Mouse (Mus musculus) adrenal gland, postnatal 4 days (tissue): ENCODE measurements around the gene Reep6. TPM values are rescaled to one million over a fixed set of nuclear protein-coding genes. Genes with fewer than 3 reads are reported as not detected.

Experiments
- DNase-seq, 2 experiments: peaks; one replicate each; pipeline ENCODE4 v3.0.0; 2021 to 2022; ENCODE audit warnings: low spot score in 2 of 2, mixed read lengths in 2 of 2
- long read RNA-seq, 2 experiments: library from polyadenylated mRNA; stranded (forward); transcript quantifications; one replicate each; pipeline ENCODE4 v2.0.0; 2021
- total RNA-seq, 2 experiments: library from RNA; stranded (reverse); gene quantifications; 2 replicates each; pipeline ENCODE4 v1.2.3; 2021

Gene Reep6
- 10 to 100 TPM; 13.1 to 26.7 TPM for total RNA-seq
- long read RNA-seq, experiment 1, transcript Reep6-203 (5 exons, 2,127 nt) = major isoform, 22 of 35 reads
- long read RNA-seq, experiment 1, partial matches to known transcripts = 11 of 35 reads
- long read RNA-seq, experiment 1, other reads (novel, unspliced or antisense) = 1 of 35 reads
- long read RNA-seq, experiment 2, transcript Reep6-203 (5 exons, 2,127 nt) = major isoform, 11 of 15 reads
- long read RNA-seq, experiment 2, partial matches to known transcripts = 3 of 15 reads
- long read RNA-seq, experiment 2, other reads (novel, unspliced or antisense) = 1 of 15 reads

- peak; percentile 96 to 97 for DNase-seq
Measured at GRCm38 (mm10) chr10:80329273-80330081, at the start of gene Reep6, which contains the start of gene Pcsk4. Gene Reep6, plus strand, starts transcription at chr10:80329953. Gene Pcsk4, minus strand, starts transcription at chr10:80329498.

GRCm38 (mm10) chr10:80281304-80281703, 48.4 kb upstream of the Reep6 start:
- DNase-seq = no peak

DNA sequence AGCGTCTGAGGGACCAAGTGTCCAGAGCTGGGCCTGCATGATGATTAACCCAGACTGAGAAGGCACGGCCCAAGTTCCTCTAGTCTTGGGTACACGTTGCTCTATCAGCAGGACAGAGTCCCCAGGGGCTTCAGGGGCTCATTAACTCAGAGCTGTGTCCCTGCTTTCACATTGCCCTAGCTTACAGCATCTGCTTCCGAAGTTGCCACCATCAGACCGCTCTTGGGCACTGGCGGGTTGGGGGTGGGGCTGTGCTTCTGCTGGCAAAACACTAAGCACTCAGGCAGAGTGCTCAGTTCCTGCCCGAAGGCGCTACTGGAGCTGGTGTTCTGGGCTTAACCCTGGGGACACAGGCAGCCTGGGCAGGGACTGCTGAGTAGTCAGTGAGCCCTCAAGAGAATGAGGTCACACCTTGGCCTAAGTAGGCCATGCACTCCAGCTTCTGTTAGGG, 47.8 kb upstream of the Reep6 start:
- DNase-seq = no peak

- no peak for DNase-seq
Measured at GRCm38 (mm10) chr10:80282481-80283441, 47.0 kb upstream of the Reep6 start.

- no peak for DNase-seq
Measured at GRCm38 (mm10) chr10:80285222-80286070, 44.3 kb upstream of the Reep6 start.

DNA sequence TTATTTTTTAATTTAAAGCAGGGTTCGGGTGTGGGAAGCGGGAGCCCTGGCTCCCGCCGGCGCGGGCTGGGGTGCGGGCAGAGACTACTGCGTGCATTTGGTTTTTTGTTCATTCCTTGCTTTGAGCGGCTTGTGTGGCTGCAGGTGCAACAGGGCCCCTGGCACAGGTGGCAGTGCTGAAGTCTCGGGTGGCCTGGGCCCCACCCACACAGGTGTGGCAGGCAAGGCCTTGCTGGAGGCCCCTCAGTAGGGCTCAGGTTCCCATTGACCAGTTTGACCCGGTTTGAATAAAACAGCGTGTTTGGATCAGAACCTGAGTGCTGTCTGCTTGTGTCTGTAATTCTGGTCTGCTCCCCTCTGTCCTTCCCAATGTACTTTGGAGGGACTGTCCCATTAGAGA, 41.7 kb upstream of the Reep6 start:
- no peak for DNase-seq

DNA sequence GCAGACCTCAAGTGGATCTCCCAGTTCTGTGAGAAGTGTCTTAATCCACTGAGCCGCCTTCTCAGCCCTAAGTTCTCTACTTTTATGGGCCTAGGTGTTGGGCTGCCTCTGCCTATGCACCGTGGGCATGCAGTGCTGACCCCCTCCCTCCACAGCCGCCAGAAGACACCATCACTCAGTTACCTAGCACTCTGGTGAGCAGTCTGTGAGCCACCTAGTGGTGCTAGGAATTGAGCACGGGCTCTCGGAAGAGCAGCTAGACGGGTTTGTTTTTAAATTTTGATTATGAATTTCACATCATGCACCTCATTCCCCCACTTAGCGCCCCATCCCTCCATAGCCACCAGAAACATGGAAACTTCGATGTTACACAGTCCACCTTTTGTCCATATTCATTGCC, 41.1 kb upstream of the Reep6 start:
- DNase-seq = no peak

DNA sequence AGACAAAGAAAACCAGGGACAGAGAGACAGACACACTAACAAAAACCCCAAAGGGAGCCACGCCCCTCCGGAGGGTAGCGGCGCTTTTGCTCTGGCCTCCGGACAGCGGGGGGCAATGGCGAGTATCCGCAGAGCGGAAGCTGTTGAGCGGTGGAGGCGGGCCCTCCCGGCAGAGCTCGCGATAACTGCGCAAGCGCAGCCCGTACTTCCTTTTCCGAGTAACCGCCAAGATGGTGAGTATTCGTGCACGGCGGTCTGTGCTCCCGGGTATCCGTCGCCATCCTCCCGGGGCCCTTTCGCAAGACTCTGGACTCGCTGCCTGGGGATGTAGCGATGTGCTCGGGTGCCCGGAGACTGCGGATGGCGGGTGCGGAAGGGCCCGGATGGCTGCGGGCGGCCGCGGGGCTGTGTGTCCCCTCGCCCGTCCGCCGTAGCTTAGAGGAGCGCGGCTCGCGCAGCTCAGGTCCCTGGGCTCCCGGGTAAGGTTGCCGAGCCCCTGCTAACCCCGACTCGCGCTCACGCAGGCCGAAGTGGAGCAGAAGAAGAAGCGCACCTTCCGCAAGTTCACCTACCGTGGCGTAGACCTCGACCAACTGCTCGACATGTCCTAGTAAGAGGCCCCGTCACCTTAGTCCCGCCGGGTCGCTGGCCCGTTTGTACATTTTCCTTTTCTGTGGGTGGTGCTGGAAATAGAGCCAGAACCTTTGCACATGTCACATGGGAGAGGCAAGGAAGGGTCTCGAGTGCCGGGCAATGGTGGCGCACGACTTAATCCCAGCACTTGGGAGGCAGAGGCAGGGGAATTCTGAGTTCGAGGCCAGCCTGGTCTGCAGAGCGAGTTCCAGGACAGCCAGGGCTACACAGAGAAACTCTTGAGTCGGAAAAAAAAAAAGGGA, 37.3 kb upstream of the Reep6 start, which contains the start of gene Rps15:
TSS of gene Rps15 (plus strand) at position 203 of the 896 bp plus-strand sequence.
- peak; percentile 88 to 89 for DNase-seq

DNA sequence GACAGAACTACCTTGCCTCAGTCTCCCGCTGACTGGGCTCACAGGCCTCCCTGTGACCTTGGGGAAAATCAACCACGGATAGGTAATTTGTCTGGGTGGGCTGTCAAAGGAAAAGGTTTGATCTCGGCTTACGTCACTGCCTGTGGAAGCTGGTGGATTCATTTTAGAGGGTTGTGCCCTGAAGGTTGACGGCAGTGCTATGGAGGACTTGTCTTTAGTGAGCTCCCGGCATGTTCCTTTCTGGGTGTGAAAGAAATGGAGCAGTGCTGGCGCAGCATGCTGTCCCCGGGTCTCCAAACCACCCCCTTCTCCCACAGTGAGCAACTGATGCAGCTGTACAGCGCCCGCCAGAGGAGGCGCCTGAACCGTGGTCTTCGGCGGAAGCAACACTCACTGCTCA, 36.4 kb upstream of the Reep6 start:
- DNase-seq = no peak

DNA sequence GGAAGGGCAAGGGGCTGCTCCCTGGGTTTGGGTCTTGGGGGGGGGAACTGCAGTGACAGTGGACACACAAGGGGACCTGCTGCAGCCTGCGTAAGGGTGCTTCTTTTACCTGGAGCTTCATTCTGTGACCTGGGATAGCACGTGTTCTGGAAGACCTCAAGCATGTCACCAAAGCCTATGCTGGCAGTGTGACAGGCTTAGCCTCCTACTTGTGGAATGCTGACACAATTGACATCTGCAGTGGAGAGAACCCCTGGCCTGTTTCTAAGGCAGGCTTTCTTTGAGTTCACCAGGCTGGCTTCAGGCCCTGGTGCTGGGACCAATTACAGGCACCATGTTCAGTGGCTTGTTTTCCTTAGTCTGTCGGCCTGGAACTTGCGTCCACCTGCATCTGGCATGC, 35.4 kb upstream of the Reep6 start:
- DNase-seq = no peak

DNA sequence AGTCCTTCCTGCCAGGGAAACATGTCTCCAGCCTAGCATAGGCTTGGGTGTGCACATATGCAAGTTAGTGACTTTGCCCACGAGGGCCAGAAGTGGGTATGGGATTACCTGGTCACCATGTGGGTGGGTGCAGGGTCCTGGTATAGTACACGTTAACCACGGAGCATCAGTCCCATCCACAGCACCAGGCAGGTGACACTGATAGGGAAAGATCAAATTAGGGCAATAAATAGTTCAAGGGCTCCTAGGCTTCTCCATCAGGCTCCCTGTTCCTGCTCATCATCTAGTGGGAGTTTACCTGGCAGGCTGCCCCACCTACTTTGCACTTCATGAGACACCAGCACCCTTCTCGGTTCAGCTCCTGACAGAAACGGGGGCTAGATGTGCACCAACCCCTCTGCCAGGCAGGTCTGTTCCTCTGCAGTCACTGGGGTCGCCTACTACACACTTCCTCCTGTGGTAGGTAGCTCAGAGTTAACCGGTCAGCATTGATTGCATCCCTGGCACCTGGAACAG, 34.9 kb upstream of the Reep6 start:
- no peak for DNase-seq

DNA sequence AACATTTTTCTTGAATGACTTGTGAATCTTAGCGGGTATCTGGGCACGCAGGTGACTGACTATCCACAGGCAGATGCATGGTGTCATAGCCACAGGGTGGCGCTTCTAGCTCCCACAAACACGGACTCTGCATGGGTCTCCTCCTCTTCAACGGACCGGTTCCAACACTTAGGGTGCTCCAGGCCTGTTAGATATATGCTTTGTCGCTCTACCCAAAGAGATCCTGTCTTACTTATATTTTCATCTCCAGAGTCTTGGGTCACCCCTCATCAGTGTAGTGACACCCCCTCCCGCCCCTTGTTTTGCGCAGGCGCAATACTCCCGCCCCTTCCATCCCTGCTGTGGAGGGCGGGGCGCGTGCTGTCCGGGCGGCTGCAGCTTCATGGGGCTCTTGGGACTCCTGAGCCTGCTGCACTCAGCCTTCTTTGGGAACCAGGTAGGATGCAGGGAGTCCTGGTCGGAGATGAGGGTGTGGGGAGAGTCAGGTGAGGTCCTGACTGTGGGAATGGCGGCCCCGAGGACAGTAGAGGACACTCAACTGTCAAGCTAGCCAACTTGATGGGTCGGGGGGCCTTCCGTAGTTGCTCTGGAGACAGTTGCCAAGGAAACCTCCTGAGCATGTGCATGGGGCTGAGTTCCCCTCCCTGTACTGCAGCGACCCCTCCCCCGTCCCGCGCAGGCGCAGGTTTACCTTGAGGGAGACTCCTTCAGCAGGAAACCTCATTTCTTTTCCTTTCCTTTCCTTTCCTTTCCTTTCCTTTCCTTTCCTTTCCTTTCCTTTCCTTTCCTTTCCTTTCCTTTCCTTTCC, 33.9 kb upstream of the Reep6 start, which contains the start of gene Apc2:
TSS of gene Apc2 (plus strand) at position 360 of the 808 bp plus-strand sequence.
- peak in 1 of 2 experiments; percentile 54 for DNase-seq

GRCm38 (mm10) chr10:80296824-80297223, 32.9 kb upstream of the Reep6 start:
- no peak for DNase-seq

- no peak for DNase-seq
Measured at GRCm38 (mm10) chr10:80297526-80298133, 32.1 kb upstream of the Reep6 start.

DNA sequence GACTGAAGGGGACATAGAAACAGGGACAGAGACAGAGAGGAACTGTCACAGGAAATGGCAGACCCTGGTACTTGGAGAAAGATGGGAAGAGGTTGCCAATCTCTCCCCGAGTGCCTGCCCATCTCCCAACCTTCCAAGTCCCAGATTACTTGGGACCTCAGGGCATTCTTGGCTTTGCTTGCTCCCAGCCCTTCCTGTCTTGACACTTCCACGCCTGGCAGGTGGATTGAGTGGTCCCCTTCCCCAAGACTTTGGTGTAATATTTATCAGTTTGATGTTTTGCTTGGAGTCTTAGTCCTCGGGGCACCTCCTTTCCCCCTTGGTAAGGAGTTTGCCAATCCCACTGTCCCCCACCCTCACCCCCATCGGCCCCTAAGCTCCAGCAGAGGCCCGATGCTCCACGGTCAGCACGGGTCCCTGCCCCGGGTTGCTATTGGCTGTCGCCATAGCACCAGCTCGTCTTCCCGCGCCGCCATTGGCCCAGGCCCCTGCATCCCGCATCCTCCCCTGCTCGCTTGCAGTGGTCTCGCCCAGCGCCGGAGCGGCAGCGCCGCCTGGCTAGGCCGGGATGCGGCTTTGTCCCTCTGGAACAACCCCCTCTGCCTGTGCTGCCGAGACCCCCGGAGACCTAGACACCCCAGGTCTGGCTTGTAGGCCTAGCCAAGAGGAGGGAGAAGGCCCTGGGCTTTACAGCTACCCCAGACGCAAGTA, 31.0 kb upstream of the Reep6 start:
- no peak for DNase-seq

DNA sequence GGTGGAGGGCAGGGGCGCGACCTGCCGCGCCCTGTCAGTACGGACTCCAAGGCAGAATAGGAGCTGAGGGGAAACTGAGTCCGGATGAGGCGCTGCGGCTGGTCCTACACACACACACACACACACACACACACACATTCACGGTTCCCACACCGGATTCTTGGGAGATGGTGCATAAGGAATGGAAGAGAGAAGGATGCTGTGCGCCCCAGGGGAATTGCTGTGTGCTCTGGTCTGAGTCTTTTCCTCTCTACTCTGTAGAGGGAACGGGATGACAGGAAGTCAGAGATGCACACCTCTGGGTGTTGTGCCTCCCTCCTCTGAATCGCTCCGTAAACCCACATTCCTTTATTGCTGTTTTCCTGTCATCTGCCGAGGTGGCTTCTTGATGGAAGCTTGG, 30.5 kb upstream of the Reep6 start:
- DNase-seq = no peak

GRCm38 (mm10) chr10:80299824-80300223, 29.9 kb upstream of the Reep6 start:
- no peak for DNase-seq
